Mouse (Mus musculus) embryonic facial prominence, embryonic 10.5 days (tissue): ENCODE measurements around the gene Cacna1a. TPM values are rescaled to one million over a fixed set of nuclear protein-coding genes. Genes with fewer than 3 reads are reported as not detected.

ENCODE experiments used
- DNase-seq: peaks from one replicate; pipeline ENCODE4 v3.0.0-alpha.2; 2017; ENCODE audit warnings: low spot score
- H3K27ac ChIP-seq: fragments of 300-500 bp; sonication (generic); replicated peaks from 2 replicates; pipeline ENCODE4 v1.5.1; 2016; ENCODE audit warnings: mild to moderate bottlenecking
- H3K27me3 ChIP-seq: fragments of 300-500 bp; sonication (generic); replicated peaks from 2 replicates; pipeline ENCODE4 v1.6.1; 2016; ENCODE audit warnings: low read depth, mild to moderate bottlenecking; ENCODE audit not compliant: poor library complexity, severe bottlenecking
- H3K36me3 ChIP-seq: fragments of 300-500 bp; sonication (generic); replicated peaks from 2 replicates; pipeline ENCODE4 v1.6.1; 2016; ENCODE audit warnings: mild to moderate bottlenecking, moderate library complexity
- H3K4me1 ChIP-seq: fragments of 300-500 bp; sonication (generic); 2 replicates; pipeline ENCODE4 v1.6.1; 2016
- H3K4me3 ChIP-seq: fragments of 300-500 bp; sonication (generic); 2 replicates; pipeline ENCODE4 v1.5.1; 2016; ENCODE audit warnings: mild to moderate bottlenecking, moderate library complexity
- H3K9me3 ChIP-seq: fragments of 300-500 bp; sonication (generic); 2 replicates; pipeline ENCODE4 v1.6.1; 2016; ENCODE audit warnings: mild to moderate bottlenecking
- WGBS: fragments of 180-500 bp; shearing (Covaris S2); methylation state at CpG from one replicate; pipeline ENCODE4 v1.1.7; 2016; 5-methylcytosine and 5-hydroxymethylcytosine counted together
- polyA plus RNA-seq: library from polyadenylated mRNA; unstranded; fragments of >200 nt; fragmentation: Nextera tagmentation; extraction: Ambion mirVana; gene quantifications from 2 replicates; pipeline ENCODE4 v1.2.1, GENCODE M21; 2016

Gene Cacna1a
- polyA plus RNA-seq, 1 experiment from 2014 or later: 5.5 TPM

- no peaks in the 10 kb centered on the region for H3K9me3 ChIP-seq
- H3K27me3 ChIP-seq: no peaks in the 10 kb centered on the region
- H3K4me1 ChIP-seq: no peaks in the 10 kb centered on the region
- no peak overlapping the region for H3K27ac ChIP-seq
- no peak overlapping the region for H3K4me3 ChIP-seq
- WGBS: 78% methylated on average over 4 of the region's 4 CpGs
- no peak for DNase-seq
- no peaks in the 10 kb centered on the region for H3K36me3 ChIP-seq
These were observed 17.3 kb upstream of the Cacna1a start for GRCm38 (mm10) chr8:84370972-84371371.

DNA sequence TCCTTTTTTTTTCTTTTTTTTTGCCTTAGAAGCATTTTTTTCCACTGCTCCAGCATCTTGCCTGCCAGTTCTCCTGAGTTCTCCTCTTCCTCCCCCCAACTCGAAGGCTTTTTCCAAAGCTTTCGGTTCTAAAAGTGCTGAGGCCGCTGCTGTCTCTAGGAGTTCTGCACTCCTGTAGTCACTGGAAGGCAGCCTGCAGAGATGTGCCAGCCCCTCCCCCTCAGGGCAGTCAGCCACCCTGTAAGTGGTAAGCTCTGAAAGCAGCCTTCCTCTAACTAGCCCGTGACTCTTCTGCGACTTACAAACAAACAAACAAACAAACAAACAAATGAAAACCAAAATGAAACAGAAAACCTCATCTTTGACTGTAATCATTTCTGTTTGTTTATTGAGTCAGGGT lies 13.2 kb upstream of the Cacna1a start:
- H3K4me1 ChIP-seq: no peaks in the 10 kb centered on the region
- no peak overlapping the region for H3K27ac ChIP-seq
- WGBS: 34% methylated on average over 5 of the region's 5 CpGs
- no peaks in the 10 kb centered on the region for H3K36me3 ChIP-seq
- H3K4me3 ChIP-seq: no peak overlapping the region
- no peak for DNase-seq
- no peaks in the 10 kb centered on the region for H3K27me3 ChIP-seq
- H3K9me3 ChIP-seq: no peaks in the 10 kb centered on the region

DNA sequence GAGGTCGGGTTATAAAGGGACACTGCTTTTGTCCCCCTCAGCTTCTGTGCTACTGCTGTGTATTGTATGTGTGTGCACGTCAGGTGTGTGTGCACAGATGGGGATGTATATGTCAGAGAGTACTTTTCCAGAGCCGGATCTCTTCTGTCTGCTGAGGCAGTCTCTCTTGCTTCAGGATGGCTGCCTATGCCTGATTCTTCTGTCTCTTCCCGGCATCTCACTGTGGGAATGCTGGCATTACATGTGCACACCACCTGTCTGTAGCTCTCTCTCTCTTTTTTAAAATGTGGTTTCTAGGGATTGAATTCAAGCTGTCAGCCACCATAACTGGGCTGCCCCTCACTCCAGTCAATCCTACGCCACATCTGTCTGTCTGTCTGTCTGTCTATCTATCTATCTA lies 12.4 kb upstream of the Cacna1a start:
- DNase-seq: no peak
- WGBS: 75% methylated on average over 5 of the region's 5 CpGs
- Histone ChIP-seq H3K9me3 (no peaks in the 10 kb centered on the region), H3K27ac (no peak overlapping the region), H3K27me3 (no peaks in the 10 kb centered on the region), H3K36me3 (no peaks in the 10 kb centered on the region), H3K4me3 (no peak overlapping the region), H3K4me1 (no peaks in the 10 kb centered on the region)

DNA sequence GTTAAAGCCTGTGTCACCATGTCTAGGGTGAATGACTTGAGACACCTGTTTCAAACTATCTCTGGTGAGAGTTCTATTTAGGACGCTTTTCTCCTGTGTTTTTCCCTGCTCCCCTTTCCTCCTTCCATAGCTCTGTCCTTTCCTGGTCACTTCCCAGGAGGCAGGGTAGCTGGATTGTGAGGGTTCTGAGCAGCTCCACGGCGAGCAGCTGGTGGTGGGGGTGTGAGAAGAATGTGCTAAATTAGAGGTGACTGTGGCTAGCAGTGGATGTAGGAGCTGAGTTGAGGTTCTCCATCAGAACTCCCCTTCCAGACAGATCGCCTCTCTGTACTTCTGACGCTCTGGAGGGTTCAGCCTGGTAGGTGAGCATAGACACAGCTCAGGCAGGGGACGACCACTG lies 11.7 kb upstream of the Cacna1a start:
- H3K4me1 ChIP-seq: no peaks in the 10 kb centered on the region
- DNase-seq: no peak
- 79% methylated on average over 6 of the region's 6 CpGs for WGBS
- no peaks in the 10 kb centered on the region for H3K36me3 ChIP-seq
- no peaks in the 10 kb centered on the region for H3K9me3 ChIP-seq
- H3K27me3 ChIP-seq: no peaks in the 10 kb centered on the region
- no peak overlapping the region for H3K4me3 ChIP-seq
- H3K27ac ChIP-seq: no peak overlapping the region

GRCm38 (mm10) chr8:84381676-84382075 lies 6.6 kb upstream of the Cacna1a start:
- Histone ChIP-seq H3K36me3 (no peaks in the 10 kb centered on the region), H3K27me3 (no peaks in the 10 kb centered on the region), H3K9me3 (no peaks in the 10 kb centered on the region), H3K27ac (no peak overlapping the region), H3K4me3 (no peak overlapping the region), H3K4me1 (no peaks in the 10 kb centered on the region)
- WGBS: 86% methylated on average over 7 of the region's 7 CpGs
- no peak for DNase-seq

GRCm38 (mm10) chr8:84388773-84389172 lies 533 bp downstream of the Cacna1a start:
- WGBS: 79% methylated on average over 9 of the region's 9 CpGs
- H3K4me1 ChIP-seq: no peaks in the 10 kb centered on the region
- DNase-seq: no peak

DNA sequence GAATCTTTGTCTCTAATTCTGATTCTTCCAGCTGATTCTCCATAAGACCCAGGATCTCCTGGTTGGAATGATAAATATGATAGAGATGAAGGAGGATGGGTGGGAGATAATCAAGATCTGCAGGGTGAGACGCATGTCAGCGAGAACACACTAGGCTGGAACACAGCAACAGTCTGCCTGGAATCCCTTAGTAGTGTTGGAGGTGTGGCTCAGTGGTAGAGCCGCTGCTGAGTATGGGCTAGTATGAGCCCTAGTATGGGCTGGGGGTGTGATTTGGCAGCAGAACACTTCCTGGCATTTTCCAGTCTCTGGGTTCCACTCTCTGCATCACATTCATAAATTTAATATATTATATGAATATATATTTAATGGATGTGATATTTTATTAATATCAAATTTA lies 933 bp downstream of the Cacna1a start:
- H3K27ac ChIP-seq: no peak overlapping the region
- H3K27me3 ChIP-seq: no peaks in the 10 kb centered on the region
- H3K36me3 ChIP-seq: no peaks in the 10 kb centered on the region
- H3K4me3 ChIP-seq: no peak overlapping the region
- WGBS: 90% methylated on average over 3 of the region's 3 CpGs
- no peaks in the 10 kb centered on the region for H3K4me1 ChIP-seq
- no peaks in the 10 kb centered on the region for H3K9me3 ChIP-seq
- DNase-seq: no peak

More at GRCm38 (mm10) chr8:84388773-84389172, 533 bp downstream of the Cacna1a start:
- H3K9me3 ChIP-seq: no peaks in the 10 kb centered on the region
- H3K27ac ChIP-seq: no peak overlapping the region
- no peaks in the 10 kb centered on the region for H3K27me3 ChIP-seq
- no peaks in the 10 kb centered on the region for H3K36me3 ChIP-seq
- no peak overlapping the region for H3K4me3 ChIP-seq

DNA sequence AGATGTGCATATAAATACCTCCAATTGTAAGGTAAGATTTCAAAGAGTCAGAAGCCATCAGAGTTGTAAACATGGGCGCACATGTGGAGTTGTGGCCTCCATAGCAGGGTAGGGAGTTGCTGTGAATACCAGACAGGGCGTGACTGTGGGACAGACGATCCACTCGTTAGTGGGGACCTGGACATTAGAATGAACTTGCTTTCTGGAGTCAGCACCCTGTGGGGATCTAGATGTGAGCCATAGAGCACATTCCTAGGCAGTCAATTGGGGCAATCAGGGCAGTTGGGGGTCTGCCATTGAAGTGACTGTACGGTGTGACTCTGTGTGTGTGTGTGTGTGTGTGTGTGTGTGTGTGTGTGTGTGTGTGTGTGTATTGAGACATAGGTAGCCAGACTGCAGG lies 3.4 kb downstream of the Cacna1a start:
- WGBS: 89% methylated on average over 5 of the region's 5 CpGs
- no peaks in the 10 kb centered on the region for H3K9me3 ChIP-seq
- no peak overlapping the region for H3K27ac ChIP-seq
- no peak for DNase-seq
- H3K4me3 ChIP-seq: no peak overlapping the region
- no peaks in the 10 kb centered on the region for H3K27me3 ChIP-seq
- H3K36me3 ChIP-seq: no peaks in the 10 kb centered on the region
- H3K4me1 ChIP-seq: no peaks in the 10 kb centered on the region

- 66% methylated on average over 6 of the region's 6 CpGs for WGBS
- H3K36me3 ChIP-seq: no peaks in the 10 kb centered on the region
- DNase-seq: no peak
These were observed 7.7 kb downstream of the Cacna1a start for GRCm38 (mm10) chr8:84395751-84396457.

DNA sequence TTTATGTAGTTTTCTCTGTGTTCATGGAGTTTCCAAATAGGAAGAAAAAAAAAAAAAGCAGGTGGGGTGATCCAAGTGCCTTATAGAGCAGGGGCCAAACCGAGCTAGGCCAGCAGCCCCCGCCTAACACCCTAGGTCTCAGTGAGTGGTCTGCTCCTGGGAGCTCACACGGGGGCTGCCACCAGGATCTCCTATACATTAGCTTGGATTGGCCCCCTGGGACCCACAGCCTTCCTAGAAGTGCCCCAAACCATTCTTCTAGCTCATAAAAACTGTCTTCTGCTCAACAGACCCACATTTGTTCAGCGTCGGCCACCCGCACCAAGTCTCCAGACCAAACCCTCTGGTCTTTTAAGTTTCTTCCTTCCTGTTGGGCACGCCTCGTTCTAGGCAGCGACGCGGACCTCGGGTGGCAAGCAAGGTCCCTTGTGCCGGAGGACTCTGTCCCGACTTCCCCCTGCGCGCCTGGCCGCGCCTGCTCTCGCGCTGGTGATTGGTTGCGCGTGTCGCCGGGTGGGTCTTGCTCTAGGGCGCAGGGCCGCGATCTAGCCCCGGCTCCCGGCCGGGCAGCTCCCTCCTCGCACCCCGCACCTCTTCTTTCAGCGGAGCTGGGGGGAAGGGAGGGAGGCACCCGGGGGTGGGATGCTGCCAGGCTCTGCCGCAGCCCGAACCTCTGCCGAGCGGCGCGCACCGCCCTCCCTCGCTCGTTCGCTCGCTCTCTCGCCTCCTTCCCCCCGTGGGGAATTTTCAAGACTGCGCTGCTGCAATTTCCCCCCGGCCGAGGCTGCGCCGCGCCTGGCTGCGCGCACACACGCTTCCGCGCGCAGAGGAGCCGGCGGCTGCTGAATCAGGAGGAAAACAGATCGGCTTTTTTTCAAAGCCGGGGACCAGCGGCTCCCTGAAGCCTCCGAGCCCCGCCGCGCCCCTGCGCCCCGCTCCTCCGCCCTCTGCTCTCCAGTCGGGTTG lies 25.9 kb downstream of the Cacna1a start:
- Histone ChIP-seq H3K4me1 (peaks cover 18% of the 10 kb centered on the region), H3K4me3 (peak overlapping the region; percentile 71), H3K27ac (peak overlapping the region; percentile 78), H3K36me3 (no peaks in the 10 kb centered on the region), H3K9me3 (peaks cover 8% of the 10 kb centered on the region; the same call in 1 of the 2 replicates), H3K27me3 (peaks cover 85% of the 10 kb centered on the region)
- WGBS: 1% methylated on average over 72 of the region's 72 CpGs
- peak; percentile 78 for DNase-seq

More at GRCm38 (mm10) chr8:84395751-84396457, 7.7 kb downstream of the Cacna1a start:
- H3K27ac ChIP-seq: no peak overlapping the region
- no peaks in the 10 kb centered on the region for H3K27me3 ChIP-seq
- H3K9me3 ChIP-seq: no peaks in the 10 kb centered on the region
- no peak overlapping the region for H3K4me3 ChIP-seq
- H3K4me1 ChIP-seq: no peaks in the 10 kb centered on the region

- Histone ChIP-seq H3K4me3 (peak overlapping the region; percentile 71), H3K4me1 (peaks cover 18% of the 10 kb centered on the region), H3K27ac (peak overlapping the region; percentile 82), H3K27me3 (peaks cover 84% of the 10 kb centered on the region), H3K9me3 (peaks cover 8% of the 10 kb centered on the region; the same call in 1 of the 2 replicates), H3K36me3 (no peaks in the 10 kb centered on the region)
- no peak for DNase-seq
- WGBS: under 1% methylated on average over 20 of the region's 20 CpGs
These were observed 26.7 kb downstream of the Cacna1a start for GRCm38 (mm10) chr8:84414918-84415317.

GRCm38 (mm10) chr8:84415378-84415898 lies 27.2 kb downstream of the Cacna1a start:
- DNase-seq: peak; percentile 74
- peak overlapping the region; percentile 82 for H3K27ac ChIP-seq
- H3K9me3 ChIP-seq: peaks cover 8% of the 10 kb centered on the region; the same call in 1 of the 2 replicates
- H3K4me1 ChIP-seq: peaks cover 18% of the 10 kb centered on the region
- H3K27me3 ChIP-seq: peaks cover 79% of the 10 kb centered on the region
- H3K4me3 ChIP-seq: peak overlapping the region; percentile 71
- no peaks in the 10 kb centered on the region for H3K36me3 ChIP-seq
- WGBS: under 1% methylated on average over 64 of the region's 64 CpGs
